Mouse (Mus musculus) left cerebral cortex, postnatal 10 days (tissue): ENCODE data around the gene Zfp958. TPM values are rescaled to one million over a fixed set of nuclear protein-coding genes. Genes with fewer than 3 reads are reported as not detected.
A peak's percentile ranks its signal among the peaks of the same experiment; 100 is the strongest.

Experiments used
- DNase-seq, 2 experiments: peaks; one replicate each; pipeline ENCODE4 v3.0.0; 2021 to 2022; ENCODE audit warnings: low spot score in 2 of 2, mixed read lengths in 1 of 2; ENCODE audit errors: extremely low spot score in 1 of 2
- intact Hi-C: fragments of 180-260 bp; cut with DNase I; formaldehyde crosslinking; loops from one replicate; pipeline ENCODE4 v1.15.1; 2025
- total RNA-seq, 2 experiments: library from RNA; stranded (reverse); gene quantifications; 2 replicates each; pipeline ENCODE4 v1.2.3; 2021

Zfp958 gene
- total RNA-seq, 2 experiments from 2014 or later = 13.9 to 14.7 TPM

GRCm38 (mm10) chr8:4678908-4679545 is 66.1 kb downstream of the Zfp958 start:
- intact Hi-C loops = no loop called here
- DNase-seq = peak; percentile 27 to 33

- intact Hi-C loops = no loop called here
- peak in 1 of 2 experiments; percentile 40 for DNase-seq
These were observed 66.8 kb downstream of the Zfp958 start for GRCm38 (mm10) chr8:4679796-4680195.

Other genes starting within 250 kb of the Zfp958 start
- 10 to 100 TPM; 55.5 to 59.0 TPM for gene Cers4, start 120.1 kb upstream of the Zfp958 start, total RNA-seq
- gene Shcbp1, start 166.4 kb downstream of the Zfp958 start, total RNA-seq = 1 to 10 TPM; 1.7 to 3.0 TPM